Mouse (Mus musculus) C2C12 (cell line): ENCODE measurements around the gene Klf16.

Experiments used
- CTCF ChIP-seq: IDR thresholded peaks from one replicate; pipeline ENCODE4 v1.5.1; 2011; ENCODE audit not compliant: control insufficient read depth, insufficient read depth, insufficient read length
- FOSL1 ChIP-seq: IDR thresholded peaks from one replicate; pipeline ENCODE4 v1.8.0; 2011; ENCODE audit warnings: mild to moderate bottlenecking, low read length; ENCODE audit not compliant: poor library complexity, insufficient read depth, severe bottlenecking
- MYOG ChIP-seq: IDR thresholded peaks from one replicate; pipeline ENCODE4 v1.6.1; 2011; ENCODE audit not compliant: control insufficient read depth, insufficient read length; ENCODE audit errors: extremely low read depth
- USF1 ChIP-seq: IDR thresholded peaks from one replicate; pipeline ENCODE4 v1.6.1; 2011; ENCODE audit warnings: low read depth, mild to moderate bottlenecking, control low read depth, moderate library complexity

DNA sequence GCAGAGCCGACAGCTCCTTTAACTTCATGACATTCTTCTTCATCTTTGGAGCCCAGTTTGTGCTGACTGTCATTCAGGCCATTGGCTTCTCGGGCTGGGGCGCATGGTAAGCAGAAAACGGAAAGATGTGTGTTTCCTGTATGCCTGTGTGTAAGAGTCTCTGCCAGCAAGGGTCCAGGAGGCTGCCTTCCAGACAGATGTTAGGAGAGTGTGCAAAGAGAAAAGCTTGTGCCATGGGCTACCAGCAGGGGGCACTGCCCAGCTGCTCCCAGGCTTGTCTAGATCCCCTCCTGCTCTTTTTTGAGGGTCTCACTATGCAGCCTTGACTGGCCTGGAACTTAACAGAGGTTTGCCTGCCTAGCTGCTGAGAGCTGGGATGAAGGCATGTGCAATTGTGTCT, 33.9 kb upstream of the Klf16 start:
- peak; percentile 54 for TF ChIP-seq CTCF
- TF ChIP-seq USF1 = no peak
- TF ChIP-seq MYOG = no peak
- TF ChIP-seq FOSL1 = no peak
